Mouse (Mus musculus): Measurements from ENCODE around the gene Lrrc63. TPM values are rescaled to one million over a fixed set of nuclear protein-coding genes. Genes with fewer than 3 reads are reported as not detected.
A peak's percentile ranks its signal among the peaks of the same experiment; 100 is the strongest.
"Not testable (repeated sequence)": the region's sequence is repeated elsewhere in the genome, so short reads cannot be mapped to it uniquely, and the experiment has no call there.

Lrrc63 gene
- not detected in 2 replicates for total RNA-seq (2015; ENCODE audit: low replicate concordance)
- total RNA-seq (2017; ENCODE audit: low replicate concordance) = not detected in 2 replicates

DNA sequence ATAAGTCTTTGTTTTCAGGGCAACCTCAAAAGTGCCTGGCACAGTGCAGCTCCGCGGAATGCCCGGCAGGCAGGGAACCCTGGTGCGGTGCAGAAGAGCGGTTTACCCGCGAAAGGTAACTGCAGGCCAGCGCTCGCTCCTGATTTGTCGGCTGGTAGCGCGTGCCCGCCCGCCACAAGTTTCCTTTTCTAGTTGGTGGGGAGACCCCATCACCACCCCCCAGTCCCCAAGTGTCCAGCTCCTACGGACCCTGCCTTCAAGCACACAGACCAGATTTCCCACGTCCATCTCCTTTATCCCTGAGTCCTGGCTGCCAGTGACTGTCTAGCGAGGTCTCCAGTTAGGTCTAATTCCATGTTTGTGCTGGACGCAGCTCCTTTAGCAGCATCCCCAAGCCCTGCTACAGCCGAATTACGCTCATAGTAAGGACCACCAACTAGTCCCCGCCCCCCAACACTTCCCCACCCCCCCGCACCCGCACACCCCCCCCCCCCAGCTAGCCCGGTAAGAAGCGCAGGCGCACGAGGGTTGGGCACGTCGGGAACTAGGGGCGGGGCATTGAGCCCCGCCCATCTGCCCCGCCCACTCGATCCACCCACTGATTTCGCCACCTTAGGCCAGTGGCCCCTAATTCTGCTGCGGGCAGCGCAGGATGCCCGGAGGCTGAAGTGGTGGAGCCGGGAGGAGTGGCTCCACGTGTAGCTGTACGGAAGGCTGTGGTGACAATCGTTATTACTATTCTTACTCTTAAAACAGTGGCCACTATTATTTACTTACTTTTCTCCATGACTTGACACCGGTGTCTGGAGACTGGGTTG is at the start of gene Lrrc63, which contains the start of gene Lcp1:
Gene Lrrc63 (minus strand): TSS at position 381 of the 818 bp plus-strand sequence.
Gene Lcp1 (plus strand): TSS at position 601 of the 818 bp plus-strand sequence.
- ATAC-seq (replicated peaks; ENCODE audit: low FRiP score, poor library complexity, severe bottlenecking) = peak; percentile 97

DNA sequence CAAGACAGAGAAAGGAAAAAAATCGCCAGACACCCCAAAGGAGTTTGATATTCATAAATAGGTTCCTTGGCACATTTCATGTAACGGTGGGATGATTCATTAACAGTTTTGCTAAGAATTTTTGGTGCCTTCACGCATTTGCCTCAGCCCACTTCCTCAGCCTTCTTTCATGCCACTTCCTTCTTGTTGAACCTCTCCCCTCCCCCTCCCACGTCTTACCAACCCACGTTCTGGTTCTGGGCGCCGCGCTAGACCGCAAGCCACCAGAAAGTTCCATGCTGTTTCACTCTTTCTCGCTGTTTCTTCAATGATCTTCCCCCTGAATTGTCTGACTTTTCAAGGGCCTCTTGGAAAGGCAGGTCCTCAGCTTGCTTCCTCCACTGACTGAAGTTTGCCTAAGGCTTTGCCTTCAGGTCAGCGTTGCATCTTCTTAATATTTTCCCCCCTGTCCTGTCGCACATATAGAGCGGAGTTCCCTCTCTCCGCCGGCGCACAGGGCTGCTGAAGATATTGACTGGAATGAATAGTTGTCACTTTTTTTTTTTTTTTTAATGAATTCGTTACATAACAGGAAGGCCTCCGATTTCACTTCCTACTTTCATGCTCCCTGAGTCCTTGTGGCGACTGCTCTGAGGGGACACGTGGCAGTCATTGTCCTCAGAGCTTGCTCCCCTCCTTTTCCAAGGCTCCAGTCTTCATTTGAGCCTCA is 48.7 kb upstream of the Lrrc63 start:
- ATAC-seq (replicated peaks; ENCODE audit: low FRiP score, poor library complexity, severe bottlenecking) = peak; percentile 52

DNA sequence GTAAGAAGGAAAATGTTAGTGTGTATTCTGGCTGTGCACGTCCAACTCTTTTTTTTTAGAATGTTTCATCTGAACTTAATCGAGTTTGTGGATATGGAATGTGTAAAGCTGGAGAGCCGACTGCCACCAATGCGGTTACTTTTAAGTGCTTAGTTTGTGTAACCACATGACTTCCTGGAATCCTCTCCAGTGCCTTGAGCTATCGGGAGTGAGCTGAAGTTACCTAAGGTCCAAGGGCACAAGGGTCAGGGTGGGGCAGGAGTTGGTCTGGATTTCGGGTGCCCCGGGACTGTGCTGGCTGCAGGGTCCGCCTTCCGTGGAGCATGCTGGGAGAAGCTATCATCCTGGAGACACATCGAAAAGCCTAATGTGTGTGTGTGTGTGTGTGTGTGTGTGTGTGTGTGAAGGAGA is 48.1 kb upstream of the Lrrc63 start:
- peak; percentile 78 for ATAC-seq (replicated peaks; ENCODE audit: low FRiP score, poor library complexity, severe bottlenecking)

DNA sequence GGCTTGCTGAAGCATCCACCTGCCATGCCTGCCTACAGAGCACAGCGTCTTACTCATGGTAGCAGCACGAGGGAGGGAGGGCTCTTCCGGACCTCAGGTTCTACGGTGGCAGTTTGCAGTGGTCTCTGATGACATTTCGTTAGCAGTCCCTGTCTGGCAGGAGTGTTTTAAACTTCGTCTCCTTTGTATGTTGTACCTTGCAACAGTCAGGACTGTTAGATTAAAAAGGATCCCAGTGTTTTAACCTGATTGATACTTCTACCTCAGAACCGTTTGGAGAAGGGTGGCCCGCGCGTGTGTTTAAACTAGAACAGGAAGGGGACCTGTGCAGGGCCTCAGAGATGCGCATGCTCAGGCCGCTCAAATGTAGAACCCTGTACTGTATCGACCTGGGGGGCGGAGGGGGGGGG is 47.7 kb upstream of the Lrrc63 start:
- ATAC-seq (replicated peaks; ENCODE audit: low FRiP score, poor library complexity, severe bottlenecking) = peak; percentile 58

DNA sequence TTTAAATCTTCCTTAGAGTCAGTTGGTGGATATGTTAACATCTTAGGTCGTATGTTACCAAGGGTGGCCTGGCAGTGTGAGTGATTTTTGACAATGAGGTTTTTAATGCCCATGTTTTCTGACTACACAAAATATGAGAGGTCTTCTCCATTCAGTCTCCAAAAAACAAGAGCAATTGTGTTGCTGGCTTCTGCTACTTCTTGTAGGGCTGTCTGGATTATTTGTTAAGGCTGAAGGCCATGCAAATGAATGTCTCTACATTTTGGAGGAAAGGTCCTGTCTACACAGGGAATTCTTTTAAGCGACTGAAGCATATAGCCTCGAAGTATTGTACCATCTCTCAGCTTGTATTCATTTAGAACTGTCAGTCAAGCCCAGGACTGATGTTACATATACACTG is 46.7 kb upstream of the Lrrc63 start:
- ATAC-seq (replicated peaks; ENCODE audit: low FRiP score, poor library complexity, severe bottlenecking) = no peak

DNA sequence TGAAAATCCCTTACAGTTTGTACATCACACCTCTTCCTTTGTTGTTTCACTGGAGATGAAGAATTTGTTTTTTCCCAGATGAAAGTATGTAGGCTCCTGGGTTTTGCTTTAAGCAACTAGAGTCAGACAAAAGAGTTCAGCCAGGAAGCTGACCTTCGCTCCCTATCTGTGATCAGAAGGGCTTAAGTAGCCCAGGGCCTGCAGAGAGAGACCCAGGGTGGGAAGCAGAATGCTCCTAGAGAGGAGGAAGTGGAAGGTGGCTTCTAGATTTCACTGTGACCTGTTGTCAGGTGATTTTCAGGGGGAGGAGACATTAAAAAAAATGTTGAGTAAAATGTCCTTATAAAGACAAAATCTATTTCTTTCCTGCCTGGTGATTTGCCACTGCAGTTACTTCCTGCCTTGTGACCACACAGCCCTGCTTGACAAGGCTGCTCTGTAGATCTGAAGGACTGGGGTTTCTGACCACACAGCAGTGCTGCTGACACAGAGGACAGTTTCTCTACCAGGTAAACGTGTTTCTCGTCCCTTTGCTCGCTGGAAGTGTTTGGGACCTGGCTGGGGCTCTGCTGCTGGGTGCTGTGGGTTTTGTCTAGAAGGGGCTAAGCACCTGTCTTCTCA is 45.9 kb upstream of the Lrrc63 start:
- no peak for ATAC-seq (replicated peaks; ENCODE audit: low FRiP score, poor library complexity, severe bottlenecking)

DNA sequence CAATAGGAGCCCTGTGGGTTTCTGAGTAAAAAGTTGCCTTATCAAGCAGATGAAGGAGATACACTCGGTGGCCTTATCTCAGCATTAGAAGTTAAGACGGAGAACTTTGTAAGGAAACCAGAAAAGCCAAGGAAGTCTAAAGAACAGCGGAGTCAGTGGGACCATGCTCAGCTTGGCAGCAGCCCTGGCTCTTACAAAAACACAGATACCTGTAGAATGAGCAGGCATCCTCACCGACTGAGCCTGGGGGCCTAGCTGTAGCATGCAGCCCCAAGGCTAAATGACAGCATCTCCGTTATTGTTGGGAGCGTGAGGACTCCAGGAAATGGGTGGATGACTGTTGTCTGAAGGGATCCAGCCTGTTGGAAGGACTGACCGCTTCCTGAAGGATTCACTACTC is 45.1 kb upstream of the Lrrc63 start:
- ATAC-seq (replicated peaks; ENCODE audit: low FRiP score, poor library complexity, severe bottlenecking) = no peak

DNA sequence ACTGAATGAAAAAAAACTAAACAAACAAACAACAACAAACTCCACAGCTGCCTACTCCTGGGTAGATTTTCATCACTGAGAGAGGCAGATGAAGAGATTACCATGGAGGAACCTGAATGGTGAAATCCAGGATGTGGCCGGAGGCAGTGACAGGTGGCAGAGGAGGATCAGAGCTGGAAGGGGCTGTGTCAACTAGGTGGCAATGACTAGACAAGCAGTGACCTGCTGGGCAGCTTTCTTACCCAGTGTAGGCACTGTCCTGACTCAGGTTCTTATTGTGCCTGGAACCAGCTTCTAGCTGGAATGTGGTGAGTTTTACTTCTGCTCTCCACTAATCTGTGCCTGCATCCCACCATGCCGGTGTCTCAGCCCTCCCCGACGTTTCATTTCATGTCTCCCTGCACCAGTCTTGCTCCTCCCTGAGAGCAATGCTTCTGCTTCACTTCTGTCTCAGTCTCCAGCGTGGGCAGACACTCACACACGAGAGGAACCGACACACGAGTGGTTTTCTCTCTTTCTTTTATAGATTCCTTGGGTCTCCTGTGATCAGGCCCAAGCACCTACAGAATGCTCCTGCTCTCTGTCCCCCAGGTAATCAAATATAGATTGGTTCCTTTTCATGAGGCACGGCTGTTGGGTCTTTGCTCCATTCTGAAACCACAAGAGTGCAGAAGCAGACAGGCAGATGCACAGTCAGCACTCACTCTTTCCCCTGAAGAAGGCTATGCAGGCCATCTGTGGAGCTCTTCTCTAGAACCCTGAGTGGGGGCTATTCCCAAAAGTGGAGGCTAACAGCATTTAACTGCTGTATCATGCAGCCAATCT is 44.3 kb upstream of the Lrrc63 start:
- no peak for ATAC-seq (replicated peaks; ENCODE audit: low FRiP score, poor library complexity, severe bottlenecking)

DNA sequence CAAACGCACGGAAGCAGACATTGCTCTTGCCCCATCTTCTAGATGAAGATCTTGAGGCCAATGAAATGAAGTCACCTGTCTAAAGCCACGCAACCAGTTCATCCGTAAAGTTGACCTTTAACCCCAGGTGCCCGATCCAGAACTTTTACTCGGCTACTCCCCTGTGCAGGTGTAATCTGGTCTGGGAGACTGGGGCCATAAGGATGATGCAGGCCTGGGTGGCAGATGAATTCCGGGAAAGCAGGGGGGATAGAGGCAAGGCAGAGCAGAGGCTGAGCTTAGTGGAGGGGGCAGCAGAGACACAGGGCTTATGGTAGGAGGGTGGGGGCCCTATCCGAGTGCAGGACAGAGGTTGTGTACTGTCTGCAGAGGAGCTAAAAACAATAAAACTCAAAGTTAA is 43.6 kb upstream of the Lrrc63 start:
- no peak for ATAC-seq (replicated peaks; ENCODE audit: low FRiP score, poor library complexity, severe bottlenecking)

DNA sequence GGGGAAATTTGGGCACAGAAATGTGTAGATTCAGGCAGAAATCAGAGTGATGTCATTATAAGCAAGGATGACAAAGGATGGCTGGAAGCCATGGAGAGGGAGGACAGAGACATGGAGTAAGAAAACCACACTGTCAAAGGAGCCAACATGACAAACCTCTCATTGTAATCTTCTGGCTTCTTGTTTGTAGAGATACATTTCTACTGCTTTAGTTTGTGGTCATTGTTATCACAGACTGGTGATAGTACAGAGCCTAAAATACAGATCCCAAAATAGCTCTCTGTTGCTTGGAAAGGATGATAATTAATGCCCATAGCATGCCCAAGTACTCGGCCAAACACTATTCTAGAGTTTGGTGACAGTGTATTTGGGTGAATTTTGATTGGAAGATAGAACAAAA is 39.9 kb upstream of the Lrrc63 start:
- ATAC-seq (replicated peaks; ENCODE audit: low FRiP score, poor library complexity, severe bottlenecking) = no peak

DNA sequence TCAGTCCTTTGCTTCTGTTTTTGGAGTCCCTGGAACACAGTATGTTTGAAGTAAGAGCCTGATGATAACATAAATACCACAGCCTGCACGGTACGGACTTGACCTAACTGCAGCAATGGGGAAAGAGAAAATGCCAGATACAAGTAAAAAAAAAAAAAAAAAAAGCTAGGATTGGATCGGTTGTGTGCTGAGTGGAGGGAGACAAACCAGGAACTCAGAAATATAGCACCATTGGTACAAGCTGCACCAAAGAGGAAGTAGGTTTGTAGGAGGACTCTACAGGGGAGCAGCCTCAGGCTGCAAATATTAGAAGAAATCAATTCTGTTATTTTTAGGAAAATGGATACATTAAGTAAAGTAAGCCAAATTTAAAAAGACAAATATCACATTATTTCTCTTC is 37.8 kb upstream of the Lrrc63 start:
- ATAC-seq (replicated peaks; ENCODE audit: low FRiP score, poor library complexity, severe bottlenecking) = no peak

DNA sequence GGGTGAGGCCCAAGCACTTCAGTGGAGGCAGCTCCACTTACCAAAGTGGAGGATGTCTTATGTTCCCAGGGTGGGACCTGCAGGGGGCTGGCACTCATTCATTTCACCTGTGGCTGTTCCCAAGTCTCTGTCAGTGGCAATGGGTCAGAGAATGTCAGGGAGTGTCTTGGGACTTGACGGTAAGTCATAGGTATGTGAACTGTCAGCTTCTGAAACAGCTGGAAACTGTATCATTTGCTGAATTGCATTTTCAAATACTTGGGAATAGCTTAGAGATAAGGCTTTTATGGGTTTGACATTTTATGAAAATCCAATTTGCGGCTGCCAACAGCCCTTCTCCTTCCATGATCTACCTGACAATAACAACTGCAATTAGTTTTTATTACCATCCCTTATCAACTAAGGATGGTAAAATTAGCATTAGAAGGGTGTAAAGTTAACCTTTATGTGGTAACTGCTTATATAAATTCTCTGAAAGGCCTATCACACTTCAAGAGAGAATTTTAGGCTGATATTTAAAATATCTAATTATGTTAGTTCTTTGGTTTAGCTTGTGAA is 35.0 kb upstream of the Lrrc63 start:
- no peak for ATAC-seq (replicated peaks; ENCODE audit: low FRiP score, poor library complexity, severe bottlenecking)

DNA sequence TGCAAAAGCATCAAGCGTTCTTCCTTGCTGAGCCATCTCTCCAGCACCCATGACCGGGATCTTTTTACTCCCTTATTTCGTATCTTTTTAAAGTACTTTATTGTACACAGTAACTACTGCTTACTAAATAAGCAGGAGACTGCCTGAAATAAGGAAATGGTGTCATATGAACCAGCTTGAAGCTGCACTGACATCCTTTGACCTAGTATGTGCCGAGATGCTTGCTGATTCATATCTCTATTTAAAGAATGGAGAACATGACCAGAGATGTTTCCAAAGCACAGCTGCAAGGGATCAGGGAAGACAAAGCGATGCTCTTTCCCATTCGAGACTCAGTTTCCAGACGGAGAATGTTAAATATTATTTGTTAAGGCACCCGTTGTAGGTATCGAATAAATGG is 33.7 kb upstream of the Lrrc63 start:
- ATAC-seq (replicated peaks; ENCODE audit: low FRiP score, poor library complexity, severe bottlenecking) = no peak

DNA sequence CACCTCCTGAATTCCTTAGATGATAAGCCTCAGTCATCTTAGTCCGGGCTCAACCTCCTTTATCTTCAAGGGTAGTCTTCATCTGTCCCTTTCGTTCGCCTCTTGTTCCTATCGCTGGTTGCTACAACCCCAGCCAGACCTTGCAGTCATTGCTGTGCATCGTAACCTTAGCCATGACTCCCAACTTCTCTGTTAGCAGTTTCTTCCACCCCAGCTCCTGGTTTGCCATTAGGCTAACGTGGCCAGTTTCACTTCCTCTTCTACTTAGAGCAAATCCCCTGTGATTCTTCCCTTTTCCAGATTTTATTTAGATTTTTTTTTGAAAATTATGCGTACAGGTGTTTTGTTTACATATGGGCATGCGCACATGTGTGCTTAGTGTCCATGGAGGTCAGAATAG is 33.2 kb upstream of the Lrrc63 start:
- ATAC-seq (replicated peaks; ENCODE audit: low FRiP score, poor library complexity, severe bottlenecking) = no peak

DNA sequence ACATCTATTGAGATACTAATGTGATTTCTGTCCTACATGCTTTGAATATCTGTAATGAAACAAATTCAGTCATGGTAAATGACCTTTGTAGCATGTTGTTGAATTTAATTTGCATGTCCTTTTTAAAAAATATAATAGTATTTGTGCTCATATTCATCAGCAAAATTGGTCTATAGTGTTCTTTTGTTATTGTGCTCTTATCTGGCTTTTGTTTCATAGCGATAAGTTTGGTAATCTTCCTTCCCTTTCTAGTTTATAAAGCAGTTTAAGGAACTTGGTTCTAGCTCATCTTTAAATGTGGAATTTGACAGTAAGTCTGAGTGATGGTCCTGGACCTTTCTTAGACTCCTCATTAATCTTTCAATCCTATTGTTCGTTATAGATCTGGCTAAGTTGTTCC is 28.7 kb upstream of the Lrrc63 start:
- no peak for ATAC-seq (replicated peaks; ENCODE audit: low FRiP score, poor library complexity, severe bottlenecking)

DNA sequence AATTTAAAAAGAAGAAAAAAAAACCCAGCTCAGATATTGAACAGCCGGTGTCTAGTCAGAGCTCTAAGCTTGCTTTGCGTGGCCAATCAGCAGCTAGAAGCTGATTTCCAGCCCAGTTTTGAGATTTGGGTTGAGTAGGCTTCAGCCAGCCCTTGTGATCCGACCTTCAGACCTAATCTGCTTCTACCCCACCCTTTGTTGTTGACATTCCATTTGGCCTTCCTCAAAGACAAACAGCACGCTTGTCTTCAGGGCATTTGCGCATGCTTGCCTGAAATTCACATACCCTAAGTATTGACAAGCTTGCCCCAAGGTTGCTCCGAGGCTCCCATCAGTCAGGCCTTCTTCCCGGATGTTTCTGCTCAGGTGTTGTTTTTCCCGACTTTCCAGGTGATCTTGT is 23.8 kb upstream of the Lrrc63 start:
- no peak for ATAC-seq (replicated peaks; ENCODE audit: low FRiP score, poor library complexity, severe bottlenecking)

DNA sequence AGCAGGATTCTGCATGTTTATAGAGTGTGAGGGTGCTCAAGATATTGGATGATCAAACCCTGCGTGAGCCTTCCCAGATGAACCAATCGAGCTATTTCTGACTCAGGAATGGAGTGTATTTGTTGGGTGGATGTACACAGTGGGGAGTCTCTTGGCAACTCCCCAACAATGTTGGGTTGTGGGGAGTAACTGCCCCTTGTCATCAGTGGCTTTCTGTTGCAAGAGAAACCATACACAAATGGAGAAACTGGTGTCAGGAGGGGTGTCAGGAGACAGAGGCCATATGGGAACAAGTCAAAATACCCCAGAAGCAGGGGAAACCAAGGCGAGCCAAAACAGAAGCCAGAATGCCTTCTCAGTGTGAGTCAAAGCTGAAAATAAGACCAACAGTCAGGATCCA is 20.5 kb upstream of the Lrrc63 start:
- ATAC-seq (replicated peaks; ENCODE audit: low FRiP score, poor library complexity, severe bottlenecking) = no peak

DNA sequence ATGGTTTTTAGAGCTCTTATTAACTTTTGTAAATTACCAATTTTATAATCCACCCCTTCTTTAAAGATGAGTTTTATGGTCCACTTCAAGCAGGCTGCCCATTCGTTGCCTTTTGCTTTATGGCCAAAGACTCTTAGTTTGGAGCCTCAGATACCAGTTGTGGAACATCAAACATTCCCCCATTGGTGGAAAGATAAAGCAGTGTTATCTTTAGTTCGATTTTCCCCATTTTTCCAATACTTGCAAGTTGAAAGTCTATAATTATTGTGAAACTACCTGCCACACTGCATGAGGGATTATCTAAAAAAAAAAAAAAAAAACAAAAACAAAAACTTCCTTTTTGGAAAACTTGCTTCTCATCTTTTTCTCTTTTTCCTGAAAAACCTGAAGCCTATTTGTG is 20.0 kb upstream of the Lrrc63 start:
- no peak for ATAC-seq (replicated peaks; ENCODE audit: low FRiP score, poor library complexity, severe bottlenecking)

DNA sequence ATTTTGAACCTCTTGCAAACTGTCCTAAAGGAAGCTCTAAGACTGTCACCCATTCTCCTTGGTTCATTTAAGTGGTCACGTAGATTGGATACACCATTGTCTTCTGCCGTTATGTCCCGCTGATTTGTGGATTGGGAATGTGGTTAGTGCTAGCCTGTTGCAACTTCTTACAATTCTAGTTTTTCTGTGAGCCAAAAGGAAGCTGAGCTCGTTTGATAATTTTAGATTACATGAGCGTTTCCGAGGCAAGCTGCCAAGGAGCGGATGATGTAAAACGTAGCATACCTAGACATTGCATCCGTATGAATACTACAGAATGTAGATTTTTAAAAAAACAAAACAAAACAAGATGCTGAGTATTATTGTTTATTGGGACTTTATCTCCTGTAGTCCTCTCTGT is 17.5 kb upstream of the Lrrc63 start:
- no peak for ATAC-seq (replicated peaks; ENCODE audit: low FRiP score, poor library complexity, severe bottlenecking)

DNA sequence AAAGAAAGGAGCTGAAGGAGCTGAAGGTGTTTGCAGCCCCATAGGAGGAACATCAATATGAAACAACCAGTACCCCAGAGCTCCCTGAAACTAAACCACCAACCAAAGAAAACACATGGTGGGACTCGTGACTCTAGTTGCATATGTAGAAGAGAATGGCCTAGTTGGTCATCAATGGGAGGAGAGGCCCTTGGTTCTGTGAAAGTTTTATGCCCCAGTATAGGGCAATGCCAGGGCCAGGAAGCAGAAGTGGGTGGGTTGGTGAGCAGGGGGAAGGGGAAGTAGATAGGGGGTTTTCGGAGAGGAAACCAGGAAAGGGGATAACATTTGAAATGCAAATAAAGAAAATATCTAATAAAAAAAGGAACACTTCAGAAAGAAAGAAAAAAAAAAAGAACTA is 17.0 kb upstream of the Lrrc63 start:
- ATAC-seq (replicated peaks; ENCODE audit: low FRiP score, poor library complexity, severe bottlenecking) = not testable (repeated sequence)

Measured in erythroid progenitor cell, adult 5-6 weeks (primary cell).